Mouse (Mus musculus): ENCODE measurements around the gene Aldh3a2. TPM values are rescaled to one million over a fixed set of nuclear protein-coding genes. Genes with fewer than 3 reads are reported as not detected.
A peak's percentile ranks its signal among the peaks of the same experiment; 100 is the strongest.
"Not testable (repeated sequence)": the region's sequence is repeated elsewhere in the genome, so short reads cannot be mapped to it uniquely, and the experiment has no call there.

Gene Aldh3a2
- polyA plus RNA-seq (2015; fragmentation: Nextera tagmentation; extraction: Ambion mirVana), result 63.7 and 66.0 TPM in 2 replicates

GRCm38 (mm10) chr11:61266551-61267533, at the start of gene Aldh3a2:
Aldh3a2 (minus strand) TSS chr11:61267464.
- Histone ChIP-seq H3K9ac (ENCODE audit: low read depth, low read length) (peak within 1 kb of the TSS; percentile 91), H3K36me3 (ENCODE audit: control insufficient read depth, insufficient read depth, low read length) (peaks cover 1% of the 10 kb centered on the region; the same call in 1 of the 2 replicates), H3K27me3 (replicated peaks; ENCODE audit: control insufficient read depth, insufficient read depth, low read length) (no peaks in the 10 kb centered on the region), H3K27ac (ENCODE audit: low read length) (peak within 1 kb of the TSS; percentile 99), H3K4me3 (ENCODE audit: low read length) (peak within 1 kb of the TSS; percentile 88), H3K4me2 (ENCODE audit: low read depth, low read length) (peak within 1 kb of the TSS; percentile 60), H3K9me3 (ENCODE audit: control insufficient read depth, low read length) (no peaks in the 10 kb centered on the region), H3K4me1 (ENCODE audit: control insufficient read depth, insufficient read depth, low read length) (peaks cover 5% of the 10 kb centered on the region; the same call in 1 of the 2 replicates)
- WGBS, result under 1% methylated on average over 58 of the region's 58 CpGs
- ATAC-seq, result peak; percentile 98

- Histone ChIP-seq H3K9me3 (ENCODE audit: control insufficient read depth, low read length) (no peaks in the 10 kb centered on the region), H3K4me1 (ENCODE audit: control insufficient read depth, insufficient read depth, low read length) (0 out of 2 replicates have a peak, but pooled peaks cover 4% of the 10 kb centered on the region), H3K4me2 (ENCODE audit: low read depth, low read length) (no peak overlapping the region), H3K36me3 (ENCODE audit: control insufficient read depth, insufficient read depth, low read length) (no peaks in the 10 kb centered on the region), H3K4me3 (ENCODE audit: low read length) (no peak overlapping the region), H3K27me3 (replicated peaks; ENCODE audit: control insufficient read depth, insufficient read depth, low read length) (no peaks in the 10 kb centered on the region), H3K9ac (ENCODE audit: low read depth, low read length) (no peak overlapping the region), H3K27ac (ENCODE audit: low read length) (no peak overlapping the region)
- 37% methylated on average over 2 of the region's 2 CpGs for WGBS
- no peak for ATAC-seq
These were observed 49.6 kb upstream of the Aldh3a2 start for GRCm38 (mm10) chr11:61316864-61317263.

- Histone ChIP-seq H3K4me1 (ENCODE audit: control insufficient read depth, insufficient read depth, low read length) (no peaks in the 10 kb centered on the region), H3K4me3 (ENCODE audit: low read length) (no peak overlapping the region), H3K27me3 (replicated peaks; ENCODE audit: control insufficient read depth, insufficient read depth, low read length) (no peaks in the 10 kb centered on the region), H3K36me3 (ENCODE audit: control insufficient read depth, insufficient read depth, low read length) (no peaks in the 10 kb centered on the region), H3K9me3 (ENCODE audit: control insufficient read depth, low read length) (peaks cover 5% of the 10 kb centered on the region; the same call in 1 of the 2 replicates), H3K4me2 (ENCODE audit: low read depth, low read length) (no peak overlapping the region), H3K9ac (ENCODE audit: low read depth, low read length) (no peak overlapping the region), H3K27ac (ENCODE audit: low read length) (no peak overlapping the region)
- no peak for ATAC-seq
- 55% methylated on average over 7 of the region's 7 CpGs for WGBS
These were observed 43.1 kb upstream of the Aldh3a2 start for GRCm38 (mm10) chr11:61310321-61310720.

- no peak for ATAC-seq
- Histone ChIP-seq H3K27me3 (replicated peaks; ENCODE audit: control insufficient read depth, insufficient read depth, low read length) (no peaks in the 10 kb centered on the region), H3K4me1 (ENCODE audit: control insufficient read depth, insufficient read depth, low read length) (no peaks in the 10 kb centered on the region), H3K9me3 (ENCODE audit: control insufficient read depth, low read length) (peaks cover 8% of the 10 kb centered on the region; the same call in 1 of the 2 replicates), H3K9ac (ENCODE audit: low read depth, low read length) (no peak overlapping the region), H3K27ac (ENCODE audit: low read length) (no peak overlapping the region), H3K4me3 (ENCODE audit: low read length) (no peak overlapping the region), H3K36me3 (ENCODE audit: control insufficient read depth, insufficient read depth, low read length) (no peaks in the 10 kb centered on the region), H3K4me2 (ENCODE audit: low read depth, low read length) (no peak overlapping the region)
- WGBS, result 67% methylated on average over 12 of the region's 12 CpGs
These were observed 42.6 kb upstream of the Aldh3a2 start for GRCm38 (mm10) chr11:61309831-61310230.

- no peak overlapping the region for H3K4me3 ChIP-seq (ENCODE audit: low read length)
- peaks cover 8% of the 10 kb centered on the region; the same call in 1 of the 2 replicates for H3K9me3 ChIP-seq (ENCODE audit: control insufficient read depth, low read length)
- WGBS, result 46% methylated on average over 7 of the region's 7 CpGs
- ATAC-seq, result no peak
- no peaks in the 10 kb centered on the region for H3K4me1 ChIP-seq (ENCODE audit: control insufficient read depth, insufficient read depth, low read length)
- no peaks in the 10 kb centered on the region for H3K36me3 ChIP-seq (ENCODE audit: control insufficient read depth, insufficient read depth, low read length)
- H3K27me3 ChIP-seq (replicated peaks; ENCODE audit: control insufficient read depth, insufficient read depth, low read length), result no peaks in the 10 kb centered on the region
- no peak overlapping the region for H3K4me2 ChIP-seq (ENCODE audit: low read depth, low read length)
- no peak overlapping the region for H3K27ac ChIP-seq (ENCODE audit: low read length)
- no peak overlapping the region for H3K9ac ChIP-seq (ENCODE audit: low read depth, low read length)
These were observed 40.5 kb upstream of the Aldh3a2 start for GRCm38 (mm10) chr11:61307795-61308194.

GRCm38 (mm10) chr11:61305377-61305776, 38.1 kb upstream of the Aldh3a2 start:
- no peak for ATAC-seq
- H3K4me2 ChIP-seq (ENCODE audit: low read depth, low read length), result no peak overlapping the region
- peaks cover 8% of the 10 kb centered on the region; the same call in 1 of the 2 replicates for H3K9me3 ChIP-seq (ENCODE audit: control insufficient read depth, low read length)
- peaks cover 2% of the 10 kb centered on the region; the same call in 1 of the 2 replicates for H3K4me1 ChIP-seq (ENCODE audit: control insufficient read depth, insufficient read depth, low read length)
- 83% methylated on average over 4 of the region's 4 CpGs for WGBS
- H3K4me3 ChIP-seq (ENCODE audit: low read length), result no peak overlapping the region
- no peak overlapping the region for H3K9ac ChIP-seq (ENCODE audit: low read depth, low read length)
- H3K27me3 ChIP-seq (replicated peaks; ENCODE audit: control insufficient read depth, insufficient read depth, low read length), result no peaks in the 10 kb centered on the region
- H3K27ac ChIP-seq (ENCODE audit: low read length), result no peak overlapping the region
- H3K36me3 ChIP-seq (ENCODE audit: control insufficient read depth, insufficient read depth, low read length), result no peaks in the 10 kb centered on the region

GRCm38 (mm10) chr11:61304535-61304934, 37.3 kb upstream of the Aldh3a2 start:
- H3K9ac ChIP-seq (ENCODE audit: low read depth, low read length); H3K4me3 ChIP-seq (ENCODE audit: low read length); H3K36me3 ChIP-seq (ENCODE audit: control insufficient read depth, insufficient read depth, low read length); H3K4me1 ChIP-seq (ENCODE audit: control insufficient read depth, insufficient read depth, low read length); H3K27ac ChIP-seq (ENCODE audit: low read length); ATAC-seq; H3K9me3 ChIP-seq (ENCODE audit: control insufficient read depth, low read length); H3K27me3 ChIP-seq (replicated peaks; ENCODE audit: control insufficient read depth, insufficient read depth, low read length); H3K4me2 ChIP-seq (ENCODE audit: low read depth, low read length): not testable (repeated sequence)
- WGBS, result 92% methylated on average over 6 of the region's 10 CpGs

- H3K27ac ChIP-seq (ENCODE audit: low read length), result no peak overlapping the region
- peak overlapping the region; percentile 12; the same call in 1 of the 2 replicates for H3K9ac ChIP-seq (ENCODE audit: low read depth, low read length)
- H3K4me3 ChIP-seq (ENCODE audit: low read length), result peak overlapping the region; percentile 0; the same call in 1 of the 2 replicates
- ATAC-seq, result peak; percentile 85
- peaks cover 8% of the 10 kb centered on the region; the same call in 1 of the 2 replicates for H3K9me3 ChIP-seq (ENCODE audit: control insufficient read depth, low read length)
- H3K4me2 ChIP-seq (ENCODE audit: low read depth, low read length), result peak overlapping the region; percentile 11; the same call in 1 of the 2 replicates
- whole genome bisulfite sequencing, result 27% methylated on average over 12 of the region's 16 CpGs
- H3K4me1 ChIP-seq (ENCODE audit: control insufficient read depth, insufficient read depth, low read length), result peaks cover 5% of the 10 kb centered on the region; the same call in 1 of the 2 replicates
- H3K27me3 ChIP-seq (replicated peaks; ENCODE audit: control insufficient read depth, insufficient read depth, low read length), result no peaks in the 10 kb centered on the region
- no peaks in the 10 kb centered on the region for H3K36me3 ChIP-seq (ENCODE audit: control insufficient read depth, insufficient read depth, low read length)
These were observed 33.6 kb upstream of the Aldh3a2 start for GRCm38 (mm10) chr11:61300716-61301392.

- H3K9me3 ChIP-seq (ENCODE audit: control insufficient read depth, low read length), result peaks cover 4% of the 10 kb centered on the region; the same call in 1 of the 2 replicates
- no peaks in the 10 kb centered on the region for H3K27me3 ChIP-seq (replicated peaks; ENCODE audit: control insufficient read depth, insufficient read depth, low read length)
- no peak overlapping the region for H3K9ac ChIP-seq (ENCODE audit: low read depth, low read length)
- peak; percentile 74; the same call in 1 of the 2 replicates for ATAC-seq
- H3K27ac ChIP-seq (ENCODE audit: low read length), result no peak overlapping the region
- no peak overlapping the region for H3K4me3 ChIP-seq (ENCODE audit: low read length)
- H3K36me3 ChIP-seq (ENCODE audit: control insufficient read depth, insufficient read depth, low read length), result no peaks in the 10 kb centered on the region
- H3K4me1 ChIP-seq (ENCODE audit: control insufficient read depth, insufficient read depth, low read length), result peaks cover 5% of the 10 kb centered on the region; the same call in 1 of the 2 replicates
- WGBS, result 46% methylated on average over 3 of the region's 3 CpGs
- H3K4me2 ChIP-seq (ENCODE audit: low read depth, low read length), result no peak overlapping the region
These were observed 32.9 kb upstream of the Aldh3a2 start for GRCm38 (mm10) chr11:61300205-61300604.

Measured in intestine, embryonic 16.5 days (tissue).